Mouse (Mus musculus) lung, adult 2 months (tissue): Measurements from ENCODE around the gene Dnah14. TPM values are rescaled to one million over a fixed set of nuclear protein-coding genes. Genes with fewer than 3 reads are reported as not detected.

Experiments used
- DNase-seq: peaks from one replicate; pipeline ENCODE4 v3.0.0; 2022
- H3K4me1 ChIP-seq: fragments of 200-500 bp; 2 replicates; pipeline ENCODE4 v1.6.1; 2011; ENCODE audit warnings: low read length; ENCODE audit not compliant: control insufficient read depth, insufficient read depth
- H3K4me3 ChIP-seq: fragments of 200-500 bp; replicated peaks from 2 replicates; pipeline ENCODE3; 2011; ENCODE audit warnings: low read depth, mild to moderate bottlenecking, control low read depth, low read length; ENCODE audit errors: extremely low read depth
- CTCF ChIP-seq: fragments of 200-500 bp; IDR thresholded peaks from 2 replicates; pipeline ENCODE4 v1.5.1; 2011; ENCODE audit warnings: mild to moderate bottlenecking, low read length, control low read depth; ENCODE audit not compliant: insufficient read depth
- POLR2A ChIP-seq: fragments of 200-500 bp; IDR thresholded peaks from 2 replicates; pipeline ENCODE4 v1.6.1; 2011; ENCODE audit warnings: low read depth, mild to moderate bottlenecking, control low read depth, low read length, borderline replicate concordance; ENCODE audit errors: extremely low read depth
- WGBS: fragments of 180-500 bp; shearing (Covaris S2); methylation state at CpG from one replicate; pipeline ENCODE4 v1.1.7; 2018; 5-methylcytosine and 5-hydroxymethylcytosine counted together
- polyA plus RNA-seq: library from polyadenylated mRNA; depleted of rRNA; stranded (reverse); fragments of >200 nt; gene quantifications from 2 replicates; pipeline ENCODE4 v1.2.3, GENCODE M21; 2012; rRNA removed

Dnah14 gene
- 0.05 TPM in 1 of 2 replicates, not detected in the other for polyA plus RNA-seq

DNA sequence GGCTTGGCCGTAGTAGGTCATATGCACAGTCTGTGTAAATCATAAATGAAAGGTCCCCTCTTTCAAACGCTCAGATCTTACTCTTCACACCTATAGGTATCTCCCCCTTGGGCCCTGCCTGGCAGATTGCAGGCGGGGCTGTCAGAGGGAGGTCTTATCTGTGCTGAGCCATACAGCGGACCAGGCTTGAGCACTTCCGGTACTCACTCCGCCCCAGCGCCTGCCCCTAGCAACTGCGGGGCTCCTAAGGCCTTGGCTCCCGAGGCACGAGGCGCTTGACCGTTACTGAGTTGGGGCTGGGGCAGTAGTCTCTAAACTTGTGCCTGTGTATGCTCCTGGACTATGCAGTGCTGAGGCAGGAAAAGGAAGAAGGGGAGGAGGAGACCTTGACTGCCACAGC, at the start of gene Dnah14:
Dnah14 (plus strand) TSS at position 238 of the 400 bp plus-strand sequence.
- 50% methylated on average over 12 of the region's 12 CpGs for WGBS
- TF ChIP-seq CTCF = no peak
- no peak for TF ChIP-seq POLR2A

DNA sequence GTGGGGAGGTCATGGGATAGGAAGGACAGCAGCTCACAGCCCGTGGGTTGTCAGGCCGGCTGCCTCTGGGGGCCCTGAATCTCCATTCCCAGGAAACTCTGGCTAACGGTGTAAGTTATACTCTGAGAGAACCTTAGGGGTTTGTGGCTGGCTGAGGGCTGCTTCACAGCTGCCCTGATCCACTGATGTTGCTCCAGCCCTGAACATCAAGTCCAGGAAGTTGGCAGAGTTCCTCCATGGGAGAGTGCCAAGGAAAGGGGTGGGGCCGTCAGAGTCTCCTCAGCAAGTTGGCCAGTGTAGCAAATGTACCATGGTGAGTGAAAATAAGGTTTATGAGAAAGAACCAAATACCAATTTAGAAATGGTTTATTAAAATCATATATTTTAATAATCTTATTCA, 47.0 kb upstream of the Dnah14 start:
- H3K4me1 ChIP-seq = no peaks in the 10 kb centered on the region
- 14% methylated on average over 4 of the region's 4 CpGs for WGBS
- H3K4me3 ChIP-seq = no peak overlapping the region
- DNase-seq = peak; percentile 71
- TF ChIP-seq CTCF (no peak), POLR2A (no peak)

More for the DNA sequence above, at the start of gene Dnah14:
- DNase-seq = no peak
- no peak within 1 kb of the TSS for H3K4me3 ChIP-seq
- H3K4me1 ChIP-seq = no peaks in the 10 kb centered on the region

DNA sequence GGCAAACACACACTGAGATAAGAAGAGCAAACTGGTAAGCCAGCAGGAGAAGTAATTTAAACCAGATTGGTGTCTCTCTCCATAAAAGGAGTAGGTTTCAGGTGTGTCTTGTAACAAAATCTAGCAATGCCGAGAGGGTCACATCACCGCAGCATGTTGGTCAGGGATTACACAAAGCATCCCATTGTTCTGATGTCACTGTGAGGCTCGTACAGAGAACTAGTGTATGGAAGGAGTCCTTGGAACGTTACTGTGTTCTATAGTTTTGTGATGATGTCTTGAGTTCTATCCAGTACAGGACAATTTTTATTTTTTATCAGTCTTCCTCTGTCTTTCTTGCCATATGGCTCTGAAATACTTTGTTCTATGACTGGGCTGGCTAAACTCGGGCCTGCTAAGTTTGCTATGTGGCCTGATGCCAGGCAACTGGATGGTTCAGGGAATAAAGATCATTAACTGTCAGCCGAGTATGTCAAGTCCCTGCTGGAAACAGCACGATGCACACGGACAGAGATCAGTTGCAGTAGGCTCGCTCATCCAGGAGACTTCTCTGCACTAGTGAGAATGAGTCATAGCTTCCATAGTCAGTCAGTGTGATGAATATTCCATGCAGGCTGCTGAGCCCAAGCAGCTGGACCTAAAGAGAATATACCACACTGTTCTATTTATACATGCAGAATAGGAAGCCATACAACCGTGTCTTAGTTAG, 41.0 kb upstream of the Dnah14 start:
- Histone ChIP-seq H3K4me3 (no peak overlapping the region), H3K4me1 (no peaks in the 10 kb centered on the region)
- 44% methylated on average over 10 of the region's 10 CpGs for WGBS
- DNase-seq = no peak
- TF ChIP-seq POLR2A = no peak
- TF ChIP-seq CTCF = no peak

DNA sequence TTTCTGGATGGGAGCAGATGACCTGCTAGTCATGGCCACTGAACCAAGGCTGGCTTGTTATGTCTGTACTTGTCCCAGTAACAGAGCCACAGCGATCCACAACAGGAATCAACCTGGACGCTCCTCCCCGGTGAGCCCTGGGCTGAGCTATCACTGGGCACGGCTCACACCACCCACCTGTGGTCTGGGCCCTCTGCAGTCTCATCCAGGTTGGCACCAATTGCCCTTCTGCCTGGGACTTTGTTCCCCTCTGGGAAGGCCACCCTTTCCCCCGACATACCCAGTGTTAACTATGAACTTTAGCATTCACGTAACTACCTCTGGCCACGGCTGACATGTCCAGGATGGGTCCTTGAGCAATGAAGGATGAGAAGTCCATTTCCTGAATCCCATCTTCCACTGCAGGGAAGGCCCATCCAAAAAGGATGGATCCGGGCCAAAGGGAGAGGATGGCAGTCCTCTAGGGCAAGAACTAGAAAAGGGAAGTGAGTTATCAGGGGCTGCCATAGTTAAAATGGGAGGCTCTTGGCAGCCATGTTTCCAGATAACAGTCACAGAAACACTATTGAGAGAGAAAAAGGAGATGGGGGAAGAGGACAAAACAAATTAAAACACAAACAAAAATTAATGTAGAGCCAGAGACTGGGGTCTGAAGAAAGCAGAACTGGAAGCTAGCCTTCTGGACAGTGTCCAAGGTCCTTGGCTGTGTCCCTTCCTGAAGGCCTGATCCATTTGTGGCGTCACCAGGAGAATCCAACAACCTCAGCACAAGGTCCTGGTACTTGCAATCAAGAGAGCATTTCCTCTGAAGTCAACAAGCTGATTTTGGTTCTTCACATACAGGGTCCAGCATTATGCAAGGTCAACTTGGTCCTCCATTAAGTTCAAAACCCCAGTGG, 38.5 kb upstream of the Dnah14 start:
- no peak for DNase-seq
- no peak overlapping the region for H3K4me3 ChIP-seq
- WGBS = 87% methylated on average over 9 of the region's 9 CpGs
- TF ChIP-seq POLR2A = no peak
- TF ChIP-seq CTCF = no peak
- no peaks in the 10 kb centered on the region for H3K4me1 ChIP-seq

DNA sequence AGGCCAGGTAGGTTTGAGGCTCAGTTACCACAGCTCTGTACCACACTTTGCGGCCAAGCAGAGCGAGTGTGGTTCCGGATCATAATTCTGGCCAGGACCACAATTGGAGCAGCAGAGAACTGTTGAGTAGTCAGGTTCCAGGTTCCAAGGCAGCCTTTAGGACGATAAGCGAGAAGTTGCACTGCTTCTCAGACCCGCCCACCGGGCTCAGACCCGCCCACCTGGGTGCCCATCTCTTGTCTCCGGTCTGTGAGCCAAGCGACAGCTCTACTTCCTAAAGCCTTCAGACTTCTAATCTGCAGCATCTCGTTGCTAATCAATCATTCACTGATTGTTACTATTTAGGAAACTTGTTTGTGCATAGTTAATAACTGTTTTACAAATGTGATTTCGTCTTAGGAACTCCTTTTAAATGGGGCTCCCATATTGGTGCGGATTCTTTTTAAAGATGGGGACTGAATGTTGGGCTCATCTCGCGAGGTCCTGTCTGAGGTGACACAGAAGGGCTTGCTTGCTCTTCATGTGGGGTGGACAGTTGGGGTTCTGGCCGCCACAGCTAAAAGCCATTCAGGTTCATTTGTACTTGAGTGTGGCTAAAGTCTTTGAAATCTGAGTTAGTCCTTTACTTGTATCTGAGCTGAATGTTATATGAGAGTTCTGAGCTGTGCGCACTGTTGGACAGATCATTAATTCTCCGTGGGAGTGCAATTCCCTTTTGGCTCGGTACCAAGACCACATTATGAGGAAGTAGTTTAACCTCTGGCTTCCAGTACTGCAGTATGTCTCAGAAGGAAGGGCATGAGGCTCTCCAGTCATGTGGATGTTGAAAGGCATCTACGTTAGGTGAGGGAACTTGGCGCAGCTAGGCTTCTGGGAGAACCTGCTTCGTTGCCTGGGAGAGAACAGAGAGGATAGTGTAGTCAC, 36.3 kb upstream of the Dnah14 start:
- no peak for TF ChIP-seq POLR2A
- no peak for TF ChIP-seq CTCF
- H3K4me1 ChIP-seq = no peaks in the 10 kb centered on the region
- H3K4me3 ChIP-seq = no peak overlapping the region
- WGBS = 44% methylated on average over 22 of the region's 22 CpGs
- DNase-seq = no peak

DNA sequence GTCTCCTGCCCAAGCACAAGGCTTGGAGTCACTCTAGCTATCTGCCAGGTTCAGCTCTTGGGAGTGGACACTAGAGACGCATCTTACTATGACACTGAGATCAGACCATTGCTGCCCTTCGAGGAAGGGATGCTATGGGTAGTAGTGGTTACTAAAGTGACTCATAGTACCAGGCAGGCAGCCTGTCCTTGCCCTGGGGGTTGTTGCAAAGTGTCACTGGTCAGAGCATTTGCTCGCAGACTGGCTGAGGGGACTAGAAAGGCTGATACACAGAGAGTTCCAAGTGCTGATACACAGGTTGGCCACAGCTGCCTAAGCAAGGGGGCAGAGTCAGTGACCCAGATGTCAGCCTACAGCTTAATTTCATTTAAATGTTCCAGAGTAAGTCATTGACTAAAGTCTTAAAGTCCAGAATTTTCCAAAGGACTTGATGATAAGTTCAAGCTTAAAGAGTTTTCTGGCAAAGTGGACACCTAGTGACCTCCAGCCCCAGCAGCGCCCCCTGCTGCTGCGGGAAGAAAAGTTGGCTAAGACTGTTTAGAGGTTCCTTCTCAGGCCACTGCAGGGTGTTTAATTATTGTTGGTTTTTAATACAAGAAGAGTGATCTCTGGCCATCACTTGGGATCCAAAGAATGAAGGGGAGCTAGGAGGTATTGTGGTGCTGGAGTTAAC, 32.5 kb upstream of the Dnah14 start:
- H3K4me1 ChIP-seq = no peaks in the 10 kb centered on the region
- WGBS = 78% methylated on average over 5 of the region's 5 CpGs
- peak; percentile 28; the same call in 1 of the 2 replicates for TF ChIP-seq CTCF
- no peak for TF ChIP-seq POLR2A
- no peak overlapping the region for H3K4me3 ChIP-seq
- peak; percentile 22 for DNase-seq

DNA sequence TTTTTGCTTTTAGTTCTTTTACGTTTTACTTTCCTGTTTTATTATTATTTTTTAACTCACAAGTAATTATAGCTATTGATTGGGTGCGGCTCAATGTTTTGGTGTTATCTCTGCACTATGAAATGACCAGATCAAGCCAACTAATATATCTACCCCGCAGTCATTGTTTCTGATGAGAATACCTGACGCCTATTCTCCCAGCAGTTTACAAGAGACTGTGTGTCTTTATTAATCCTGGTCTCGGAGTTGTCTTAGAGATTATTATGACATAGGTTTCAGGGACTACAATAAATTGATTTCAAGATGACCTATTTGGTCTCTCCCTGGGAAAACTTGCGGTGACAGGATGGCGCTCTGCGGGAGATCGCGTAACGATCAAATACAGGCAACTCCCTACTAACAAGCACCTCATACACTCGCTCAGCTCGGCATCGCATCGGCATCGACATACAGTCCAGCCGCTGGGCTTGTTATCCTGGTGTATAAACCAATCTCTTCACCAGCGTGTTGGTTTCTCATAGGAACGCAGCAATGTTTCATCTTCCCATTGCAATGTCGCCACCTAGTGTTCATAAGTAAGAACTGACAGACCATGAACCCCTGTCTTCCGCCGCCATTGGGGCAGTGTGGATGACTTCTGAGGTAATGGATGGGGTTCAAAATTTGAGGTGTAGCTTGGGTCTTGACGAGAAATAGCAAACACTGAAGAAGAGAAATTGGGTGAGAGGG, 31.2 kb upstream of the Dnah14 start:
- TF ChIP-seq POLR2A (no peak), CTCF (peak; percentile 53)
- WGBS = 25% methylated on average over 23 of the region's 23 CpGs
- H3K4me1 ChIP-seq = no peaks in the 10 kb centered on the region
- H3K4me3 ChIP-seq = no peak overlapping the region
- peak; percentile 41 for DNase-seq

DNA sequence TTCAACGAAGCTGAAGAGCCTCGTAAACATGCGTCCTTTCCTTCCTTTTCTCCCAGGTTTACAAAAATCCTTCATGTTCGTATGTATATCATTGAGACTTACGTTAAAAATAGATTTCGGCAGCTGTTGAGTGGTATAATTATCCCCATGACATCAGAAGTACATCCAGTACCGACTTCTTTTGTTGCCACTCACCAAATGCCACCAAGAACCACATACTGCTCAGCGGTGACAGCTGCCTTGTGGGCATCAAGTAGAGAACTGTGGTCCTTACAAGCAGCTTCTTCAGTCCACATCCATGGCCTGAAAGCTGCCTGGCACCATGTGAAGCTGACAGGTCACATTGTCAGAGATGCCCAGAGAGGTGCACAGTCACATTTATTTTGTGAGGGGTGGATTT, 26.4 kb upstream of the Dnah14 start:
- TF ChIP-seq POLR2A (no peak), CTCF (no peak)
- Histone ChIP-seq H3K4me3 (no peak overlapping the region), H3K4me1 (no peaks in the 10 kb centered on the region)
- DNase-seq = no peak
- 82% methylated on average over 8 of the region's 8 CpGs for WGBS
